Mouse (Mus musculus) lung, embryonic 16.5 days (tissue): ENCODE measurements around the gene Pum1. TPM values are rescaled to one million over a fixed set of nuclear protein-coding genes. Genes with fewer than 3 reads are reported as not detected.
"Not testable (repeated sequence)": the region's sequence is repeated elsewhere in the genome, so short reads cannot be mapped to it uniquely, and the experiment has no call there.

Experiments
- ATAC-seq: fragments of 200-750 bp; cut with Nextera tagmentation; 2 replicates; pipeline ENCODE4 v1.8.0; 2017; ENCODE audit warnings: low read depth, mild to moderate bottlenecking, moderate library complexity
- H3K27ac ChIP-seq: fragments of 300-500 bp; sonication (generic); 2 replicates; pipeline ENCODE4 v1.5.1; 2014; ENCODE audit warnings: mild to moderate bottlenecking, control low read depth, low read length
- H3K27me3 ChIP-seq: fragments of 300-500 bp; sonication (generic); 2 replicates; pipeline ENCODE4 v1.6.1; 2014; ENCODE audit warnings: low read depth, low read length, mixed read lengths; ENCODE audit not compliant: control insufficient read depth, insufficient read depth
- H3K36me3 ChIP-seq: fragments of 300-500 bp; sonication (generic); 2 replicates; pipeline ENCODE4 v1.6.1; 2014; ENCODE audit warnings: low read length; ENCODE audit not compliant: control insufficient read depth, insufficient read depth
- H3K4me1 ChIP-seq: fragments of 300-500 bp; sonication (generic); replicated peaks from 2 replicates; pipeline ENCODE4 v1.6.1; 2014; ENCODE audit warnings: low read length, mixed read lengths; ENCODE audit not compliant: control insufficient read depth, insufficient read depth
- H3K4me2 ChIP-seq: fragments of 300-500 bp; sonication (generic); 2 replicates; pipeline ENCODE4 v1.6.1; 2014; ENCODE audit warnings: low read depth, low read length, control low read depth
- H3K4me3 ChIP-seq: fragments of 300-500 bp; sonication (generic); 2 replicates; pipeline ENCODE4 v1.5.1; 2014; ENCODE audit warnings: mild to moderate bottlenecking, low read length, control low read depth
- H3K9ac ChIP-seq: fragments of 300-500 bp; sonication (generic); 2 replicates; pipeline ENCODE4 v1.6.1; 2014; ENCODE audit warnings: low read length, control low read depth
- H3K9me3 ChIP-seq: fragments of 300-500 bp; sonication (generic); 2 replicates; pipeline ENCODE4 v1.6.1; 2016; ENCODE audit warnings: low read length; ENCODE audit not compliant: control insufficient read depth
- WGBS: fragments of 180-500 bp; shearing (Covaris S2); extraction: QIAGEN DNeasy Blood & Tissue Kit; methylation state at CpG from one replicate; pipeline ENCODE4 v1.1.7; 2014; 5-methylcytosine and 5-hydroxymethylcytosine counted together
- polyA plus RNA-seq: library from polyadenylated mRNA; unstranded; fragments of >200 nt; fragmentation: Nextera tagmentation; extraction: Ambion mirVana; gene quantifications from 2 replicates; pipeline ENCODE4 v1.2.1, GENCODE M21; 2015

Gene Pum1
- polyA plus RNA-seq, 1 experiment from 2014 or later: 84.2 TPM

GRCm38 (mm10) chr4:130645426-130645825 lies 17.7 kb upstream of the Pum1 start:
- no peak for ATAC-seq
- no peaks in the 10 kb centered on the region for H3K27me3 ChIP-seq
- H3K27ac ChIP-seq: no peak overlapping the region
- H3K9me3 ChIP-seq: no peaks in the 10 kb centered on the region
- 59% methylated on average over 1 of the region's 1 CpGs for WGBS
- H3K36me3 ChIP-seq: no peaks in the 10 kb centered on the region
- no peak overlapping the region for H3K9ac ChIP-seq
- no peak overlapping the region for H3K4me2 ChIP-seq
- H3K4me3 ChIP-seq: no peak overlapping the region
- H3K4me1 ChIP-seq: no peaks in the 10 kb centered on the region

GRCm38 (mm10) chr4:130651286-130651685 lies 11.8 kb upstream of the Pum1 start:
- no peak overlapping the region for H3K9ac ChIP-seq
- 62% methylated on average over 4 of the region's 4 CpGs for WGBS
- no peaks in the 10 kb centered on the region for H3K4me1 ChIP-seq
- H3K4me3 ChIP-seq: no peak overlapping the region
- H3K27me3 ChIP-seq: no peaks in the 10 kb centered on the region
- no peak overlapping the region for H3K27ac ChIP-seq
- H3K36me3 ChIP-seq: no peaks in the 10 kb centered on the region
- H3K9me3 ChIP-seq: no peaks in the 10 kb centered on the region
- ATAC-seq: no peak
- H3K4me2 ChIP-seq: no peak overlapping the region

GRCm38 (mm10) chr4:130652546-130652945 lies 10.6 kb upstream of the Pum1 start:
- H3K4me2 ChIP-seq: no peak overlapping the region
- no peaks in the 10 kb centered on the region for H3K36me3 ChIP-seq
- no peak overlapping the region for H3K27ac ChIP-seq
- no peaks in the 10 kb centered on the region for H3K27me3 ChIP-seq
- H3K4me3 ChIP-seq: no peak overlapping the region
- ATAC-seq: no peak
- H3K9ac ChIP-seq: no peak overlapping the region
- H3K4me1 ChIP-seq: no peaks in the 10 kb centered on the region
- WGBS: 66% methylated on average over 4 of the region's 4 CpGs
- H3K9me3 ChIP-seq: no peaks in the 10 kb centered on the region

GRCm38 (mm10) chr4:130657820-130658565 lies 5.1 kb upstream of the Pum1 start:
- no peak for ATAC-seq
- Histone ChIP-seq H3K4me2 (no peak overlapping the region), H3K9ac (no peak overlapping the region), H3K9me3 (no peaks in the 10 kb centered on the region), H3K36me3 (no peaks in the 10 kb centered on the region), H3K4me1 (no peaks in the 10 kb centered on the region), H3K27ac (no peak overlapping the region), H3K4me3 (no peak overlapping the region), H3K27me3 (no peaks in the 10 kb centered on the region)
- WGBS: 19% methylated on average over 1 of the region's 1 CpGs

- no peaks in the 10 kb centered on the region for H3K9me3 ChIP-seq
- H3K4me2 ChIP-seq: no peak overlapping the region
- WGBS: 84% methylated on average over 6 of the region's 6 CpGs
- H3K9ac ChIP-seq: no peak overlapping the region
- H3K27me3 ChIP-seq: no peaks in the 10 kb centered on the region
- no peak overlapping the region for H3K4me3 ChIP-seq
- no peak overlapping the region for H3K27ac ChIP-seq
- no peak for ATAC-seq
- H3K36me3 ChIP-seq: no peaks in the 10 kb centered on the region
- no peaks in the 10 kb centered on the region for H3K4me1 ChIP-seq
Observed at GRCm38 (mm10) chr4:130659470-130659869, 3.7 kb upstream of the Pum1 start.

GRCm38 (mm10) chr4:130660106-130660505 lies 3.0 kb upstream of the Pum1 start:
- H3K4me2 ChIP-seq: no peak overlapping the region

GRCm38 (mm10) chr4:130661151-130661550 lies 2.0 kb upstream of the Pum1 start:
- WGBS: 82% methylated on average over 3 of the region's 3 CpGs
- Histone ChIP-seq H3K4me2 (no peak overlapping the region), H3K27ac (no peak overlapping the region), H3K4me1 (peaks cover 10% of the 10 kb centered on the region), H3K9ac (no peak overlapping the region), H3K4me3 (no peak overlapping the region), H3K27me3 (no peaks in the 10 kb centered on the region), H3K36me3 (no peaks in the 10 kb centered on the region), H3K9me3 (no peaks in the 10 kb centered on the region)
- ATAC-seq: no peak

More at GRCm38 (mm10) chr4:130660106-130660505, 3.0 kb upstream of the Pum1 start:
- no peaks in the 10 kb centered on the region for H3K36me3 ChIP-seq
- H3K4me3 ChIP-seq: no peak overlapping the region
- 78% methylated on average over 2 of the region's 2 CpGs for WGBS
- H3K9me3 ChIP-seq: no peaks in the 10 kb centered on the region
- peaks cover under 1% of the 10 kb centered on the region; the same call in 1 of the 2 replicates for H3K4me1 ChIP-seq
- H3K27me3 ChIP-seq: no peaks in the 10 kb centered on the region
- no peak for ATAC-seq
- H3K27ac ChIP-seq: no peak overlapping the region
- H3K9ac ChIP-seq: no peak overlapping the region

- not testable (repeated sequence) for H3K9ac ChIP-seq, H3K9me3 ChIP-seq, ATAC-seq, H3K27ac ChIP-seq, H3K36me3 ChIP-seq, H3K27me3 ChIP-seq, H3K4me3 ChIP-seq, H3K4me2 ChIP-seq
- peaks cover 16% of the 10 kb centered on the region for H3K4me1 ChIP-seq
- 73% methylated on average over 1 of the region's 1 CpGs for WGBS
Observed at GRCm38 (mm10) chr4:130662305-130662704, 816 bp upstream of the Pum1 start.

- H3K9me3 ChIP-seq: no peaks in the 10 kb centered on the region
- peak; percentile 26; the same call in 1 of the 2 replicates for ATAC-seq
Observed at GRCm38 (mm10) chr4:130663810-130664401, 785 bp downstream of the Pum1 start.

More at GRCm38 (mm10) chr4:130663810-130664401, 785 bp downstream of the Pum1 start:
- peak overlapping the region; percentile 100 for H3K4me3 ChIP-seq
- peak overlapping the region; percentile 99 for H3K9ac ChIP-seq
- 0% methylated on average over 22 of the region's 22 CpGs for WGBS
- H3K27ac ChIP-seq: peak overlapping the region; percentile 96
- H3K27me3 ChIP-seq: no peaks in the 10 kb centered on the region
- no peaks in the 10 kb centered on the region for H3K36me3 ChIP-seq
- peak overlapping the region; percentile 82 for H3K4me2 ChIP-seq
- H3K4me1 ChIP-seq: peaks cover 22% of the 10 kb centered on the region
